Mouse (Mus musculus): ENCODE results near the gene Ddx39b. TPM values are rescaled to one million over a fixed set of nuclear protein-coding genes. Genes with fewer than 3 reads are reported as not detected.
A peak's percentile ranks its signal among the peaks of the same experiment; 100 is the strongest.

The Ddx39b gene
- total and polyA plus RNA-seq, 3 experiments, result 206 to 787 (median 581) TPM

- TF ChIP-seq ZC3H11A (IDR thresholded peaks at IDR 0.05; ENCODE audit: low read depth, low read length) (peak; percentile 47), MXI1 (IDR thresholded peaks at IDR 0.05; ENCODE audit: low read depth, low read length) (no peak; the same call in 1 of the 2 replicates), CHD2 (IDR thresholded peaks at IDR 0.05; ENCODE audit: low read length) (no peak), HCFC1 (IDR thresholded peaks at IDR 0.05; ENCODE audit: low read depth, low read length) (peak; percentile 29; the same call in 1 of the 2 replicates), ETS1 (IDR thresholded peaks at IDR 0.05; ENCODE audit: low read depth, low read length) (peak; percentile 42; the same call in 1 of the 2 replicates), POLR2A (IDR thresholded peaks at IDR 0.05; ENCODE audit: control insufficient read depth in 1 of 2, insufficient read depth in 1 of 2, low read depth in 1 of 2, low read length in 2 of 2, poor library complexity in 1 of 2) (peak in 1 of 2 experiments; percentile 42; a peak in 2 of 4 replicates)
These were observed 45.8 kb upstream of the Ddx39b start (continued) for GRCm38 (mm10) chr17:35195631-35196320.

DNA sequence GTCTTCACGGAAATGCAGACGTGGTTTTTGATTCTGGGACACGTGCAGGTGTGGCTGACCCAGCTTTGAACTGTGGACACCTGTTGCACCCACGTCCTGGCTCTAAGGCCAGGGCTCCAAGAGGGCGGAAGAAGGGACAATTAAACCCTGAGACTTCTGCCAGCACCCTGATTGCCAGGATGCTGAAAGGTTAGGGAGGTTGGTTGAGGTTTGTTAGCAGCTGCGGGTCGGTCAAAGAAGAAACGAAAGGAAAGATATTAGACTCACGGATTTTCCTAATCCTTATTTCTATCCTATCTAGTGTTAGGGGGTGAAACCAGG is 45.3 kb upstream of the Ddx39b start:
- peak overlapping the region; percentile 5; the same call in 1 of the 2 replicates for H3K27ac ChIP-seq (ENCODE audit: control insufficient read depth, low read depth, low read length)
- H3K27me3 ChIP-seq (ENCODE audit: control insufficient read depth in 1 of 2, insufficient read depth in 2 of 2, low read length in 2 of 2), result no peaks in the 10 kb centered on the region
- peak; percentile 48 for DNase-seq (ENCODE audit: low read depth, low spot score)
- H3K4me3 ChIP-seq (ENCODE audit: control insufficient read depth in 1 of 2, insufficient read depth in 1 of 2, low read depth in 2 of 2, low read length in 2 of 2), result peak overlapping the region; percentile 71 to 74
- H3K36me3 ChIP-seq (ENCODE audit: control insufficient read depth in 1 of 2, insufficient read depth in 2 of 2, low read length in 2 of 2), result peaks cover 0 to 17% of the 10 kb centered on the region in 2 experiments; a peak in 2 of 4 replicates
- peaks cover 5% of the 10 kb centered on the region; the same call in 1 of the 2 replicates for H3K79me2 ChIP-seq (ENCODE audit: control insufficient read depth, insufficient read depth, low read length, poor library complexity)
- TF ChIP-seq RCOR1 (IDR thresholded peaks at IDR 0.05; ENCODE audit: low read depth, low read length) (no peak), MAX (IDR thresholded peaks at IDR 0.05; ENCODE audit: low read length) (peak; percentile 22; the same call in 1 of the 2 replicates), SMC3 (IDR thresholded peaks at IDR 0.05; ENCODE audit: low read depth, low read length) (no peak), MXI1 (IDR thresholded peaks at IDR 0.05; ENCODE audit: low read depth, low read length) (peak; percentile 29; the same call in 1 of the 2 replicates), BHLHE40 (IDR thresholded peaks at IDR 0.05; ENCODE audit: borderline replicate concordance, low read depth, low read length) (no peak)
- peak overlapping the region; percentile 71 for H3K9ac ChIP-seq (ENCODE audit: control insufficient read depth, low read depth, low read length, poor library complexity, severe bottlenecking)
- peaks cover 13 to 26% of the 10 kb centered on the region in 2 experiments for H3K4me1 ChIP-seq (ENCODE audit: control insufficient read depth in 1 of 2, insufficient read depth in 2 of 2, low read length in 2 of 2)
- H3K9me3 ChIP-seq (replicated peaks; ENCODE audit: insufficient read depth, low read length), result no peaks in the 10 kb centered on the region

- Histone ChIP-seq H3K9ac (ENCODE audit: control insufficient read depth, low read depth, low read length, poor library complexity, severe bottlenecking) (0 out of 2 replicates have a peak overlapping the region, but pooled peaks have one; percentile 9), H3K4me1 (ENCODE audit: control insufficient read depth in 1 of 2, insufficient read depth in 2 of 2, low read length in 2 of 2) (peaks cover 10 to 29% of the 10 kb centered on the region in 2 experiments)
- TF ChIP-seq JUND (IDR thresholded peaks at IDR 0.05; ENCODE audit: low read depth, low read length), result no peak
- TF ChIP-seq MXI1 (IDR thresholded peaks at IDR 0.05; ENCODE audit: low read depth, low read length), result no peak
- no peak for TF ChIP-seq GABPA (IDR thresholded peaks at IDR 0.05; ENCODE audit: low read depth, low read length)
- no peak for TF ChIP-seq UBTF (IDR thresholded peaks at IDR 0.05; ENCODE audit: borderline replicate concordance, insufficient read depth, low read depth, low read length)
- TF ChIP-seq POLR2AphosphoS5 (IDR thresholded peaks at IDR 0.05; ENCODE audit: borderline replicate concordance, low read depth, low read length), result no peak
- no peak for TF ChIP-seq CHD1 (IDR thresholded peaks at IDR 0.05; ENCODE audit: low read depth, low read length)
- TF ChIP-seq USF2 (IDR thresholded peaks at IDR 0.05; ENCODE audit: borderline replicate concordance in 1 of 2, insufficient read depth in 1 of 2, low read depth in 1 of 2, low read length in 2 of 2), result no peak
- TF ChIP-seq CTCF (IDR thresholded peaks at IDR 0.05 in 2 of 3, conservative IDR thresholded peaks at IDR 0.05 in 1 of 3; ENCODE audit: control insufficient read depth in 1 of 3, insufficient read depth in 1 of 3, low read depth in 2 of 3, low read length in 3 of 3, poor library complexity in 1 of 3, severe bottlenecking in 1 of 3), result no peak
- no peak for TF ChIP-seq MYB (IDR thresholded peaks at IDR 0.05; ENCODE audit: low read depth, low read length)
- no peak for TF ChIP-seq TAL1 (IDR thresholded peaks at IDR 0.05; ENCODE audit: low read length)
- TF ChIP-seq E2F4 (IDR thresholded peaks at IDR 0.05; ENCODE audit: borderline replicate concordance, low read depth, low read length), result no peak
- no peak for TF ChIP-seq SIN3A (IDR thresholded peaks at IDR 0.05; ENCODE audit: low read length)
- TF ChIP-seq NELFE (IDR thresholded peaks at IDR 0.05; ENCODE audit: low read depth, low read length), result no peak
These were observed 44.4 kb upstream of the Ddx39b start for GRCm38 (mm10) chr17:35197126-35197525.

More at GRCm38 (mm10) chr17:35197126-35197525, 44.4 kb upstream of the Ddx39b start:
- Histone ChIP-seq H3K4me3 (ENCODE audit: control insufficient read depth in 1 of 2, insufficient read depth in 1 of 2, low read depth in 2 of 2, low read length in 2 of 2) (peak overlapping the region; percentile 71 to 74; a peak in 3 of 4 replicates), H3K79me2 (ENCODE audit: control insufficient read depth, insufficient read depth, low read length, poor library complexity) (peaks cover 5% of the 10 kb centered on the region; the same call in 1 of the 2 replicates), H3K9me3 (replicated peaks; ENCODE audit: insufficient read depth, low read length) (no peaks in the 10 kb centered on the region), H3K36me3 (ENCODE audit: control insufficient read depth in 1 of 2, insufficient read depth in 2 of 2, low read length in 2 of 2) (peaks cover 0 to 14% of the 10 kb centered on the region in 2 experiments; a peak in 2 of 4 replicates), H3K27ac (ENCODE audit: control insufficient read depth, low read depth, low read length) (no peak overlapping the region), H3K27me3 (ENCODE audit: control insufficient read depth in 1 of 2, insufficient read depth in 2 of 2, low read length in 2 of 2) (no peaks in the 10 kb centered on the region)
- peak; percentile 31 for DNase-seq (ENCODE audit: low read depth, low spot score)
